Mouse (Mus musculus) heart, adult 18-20 months (tissue): ENCODE measurements around the gene Adamts14. TPM values are rescaled to one million over a fixed set of nuclear protein-coding genes. Genes with fewer than 3 reads are reported as not detected.
A peak's percentile ranks its signal among the peaks of the same experiment; 100 is the strongest.

Experiments
- DNase-seq, 2 experiments: peaks; one replicate each; pipeline ENCODE4 v3.0.0; 2021 to 2022; ENCODE audit warnings: mixed read lengths in 1 of 2
- total RNA-seq, 2 experiments: library from RNA; stranded (reverse); gene quantifications; 2 replicates each; pipeline ENCODE4 v1.2.3; 2021

Gene Adamts14
- total RNA-seq, 2 experiments from 2014 or later: 0.79 to 1.0 TPM

- DNase-seq: no peak
Measured at GRCm38 (mm10) chr10:61178687-61179086, 94.6 kb downstream of the Adamts14 start.

- no peak for DNase-seq
Measured at GRCm38 (mm10) chr10:61177751-61178150, 95.5 kb downstream of the Adamts14 start.

GRCm38 (mm10) chr10:61176221-61176790, 96.9 kb downstream of the Adamts14 start:
- no peak for DNase-seq

GRCm38 (mm10) chr10:61175442-61176204, 97.6 kb downstream of the Adamts14 start:
- DNase-seq: peak; percentile 23 to 33

- peak in 1 of 2 experiments; percentile 19 for DNase-seq
Measured at GRCm38 (mm10) chr10:61174711-61175441, 98.4 kb downstream of the Adamts14 start.

- no peak for DNase-seq
Measured at GRCm38 (mm10) chr10:61172496-61172895, 100.7 kb downstream of the Adamts14 start.

DNA sequence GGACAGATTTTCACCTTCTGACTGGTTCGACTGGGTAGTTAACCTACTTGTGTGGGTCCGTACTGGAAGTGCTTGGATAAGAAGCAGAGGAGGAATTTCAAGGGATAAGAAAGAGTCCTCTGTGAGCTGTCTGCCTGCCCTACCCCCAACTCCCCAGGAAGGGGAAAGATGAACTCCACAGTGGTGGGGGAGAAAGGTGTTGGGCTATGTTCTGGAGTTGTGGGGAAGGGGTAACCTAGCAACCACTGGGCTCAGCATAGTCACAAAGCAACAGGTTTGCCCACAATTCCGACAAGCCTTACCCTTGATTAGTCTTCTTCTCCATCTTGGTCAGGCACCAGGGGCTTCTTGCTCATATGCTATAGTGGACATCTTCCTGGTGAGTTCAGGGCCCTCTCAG, 101.6 kb downstream of the Adamts14 start, which contains the start of gene Tbata:
Gene Tbata (plus strand): TSS at position 301 of the 400 bp plus-strand sequence.
- DNase-seq: no peak

GRCm38 (mm10) chr10:61168393-61168792, 104.8 kb downstream of the Adamts14 start:
- DNase-seq: no peak

DNA sequence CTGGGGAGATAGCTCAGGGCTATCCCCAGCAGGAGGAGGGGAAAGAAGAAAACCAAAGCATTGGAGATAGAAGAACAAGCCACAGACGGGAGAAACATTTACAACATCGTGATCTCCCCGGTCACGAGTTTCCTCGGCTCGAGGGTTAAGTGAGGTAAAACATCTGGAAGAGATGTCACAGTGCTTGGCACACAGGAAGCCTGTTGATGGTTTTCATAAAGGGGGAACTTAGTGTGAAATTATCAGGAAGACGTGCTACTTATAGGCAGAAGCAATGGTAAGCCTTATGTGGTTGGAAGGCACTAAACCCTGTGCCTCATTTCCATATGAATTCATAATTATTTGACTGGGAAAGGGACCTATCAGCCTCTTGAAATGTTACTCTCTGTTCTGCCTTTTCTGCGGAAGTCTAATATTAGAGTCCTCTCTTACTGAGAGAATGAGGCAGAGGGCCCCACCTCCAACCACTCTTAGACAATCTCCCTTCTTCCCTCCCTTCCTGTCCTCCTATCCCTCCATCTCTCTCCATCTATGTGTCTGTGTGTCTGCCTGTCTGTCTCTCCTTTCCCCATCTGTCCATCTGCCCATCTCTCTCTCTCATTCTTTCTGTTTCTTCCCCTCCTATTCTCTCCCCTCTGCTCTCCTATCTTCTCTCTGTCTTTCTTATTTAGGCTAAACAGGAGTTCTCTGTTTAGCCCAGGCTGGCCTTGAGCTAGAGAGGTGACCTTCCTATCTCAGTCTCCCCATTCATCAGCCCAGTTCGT, 105.7 kb downstream of the Adamts14 start:
- peak; percentile 17 to 48 for DNase-seq

DNA sequence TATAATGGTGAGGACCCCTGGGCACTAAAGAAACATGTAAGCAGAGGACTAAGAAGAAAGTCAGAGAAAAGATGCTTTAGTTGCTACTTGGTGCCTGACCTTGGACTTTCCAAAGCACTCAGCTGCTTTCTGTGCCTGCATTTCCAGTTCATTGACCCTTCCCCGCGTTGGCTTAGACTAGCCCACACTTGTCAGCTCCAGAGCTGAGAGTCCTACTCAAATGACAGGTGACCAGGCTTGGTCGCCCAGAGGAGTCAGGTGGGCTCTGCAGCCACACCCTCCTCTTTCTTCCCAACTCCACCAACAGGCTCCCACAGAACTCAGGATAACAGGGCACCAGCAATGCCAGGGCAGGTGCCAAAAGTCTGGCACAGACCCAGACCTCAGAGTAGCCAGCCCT, 110.9 kb downstream of the Adamts14 start:
- no peak for DNase-seq

DNA sequence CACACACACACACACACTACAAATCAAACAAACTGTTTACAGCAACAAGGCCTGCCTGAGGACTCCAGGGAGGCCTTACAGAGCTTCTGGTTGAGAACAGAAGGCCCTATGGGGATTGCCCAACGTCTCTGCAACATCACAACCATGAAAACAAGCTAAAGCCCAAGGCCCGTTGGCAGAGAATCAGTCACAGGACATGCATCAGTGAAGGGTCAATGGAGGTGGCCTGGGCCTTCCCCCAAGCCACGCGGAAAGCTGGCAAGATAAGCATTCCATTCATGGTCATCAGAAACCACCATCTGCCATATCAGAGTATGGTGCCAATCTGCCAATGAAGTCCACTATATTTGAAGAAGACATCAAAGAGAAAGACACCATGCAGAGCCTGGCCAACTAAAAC, 112.6 kb downstream of the Adamts14 start:
- DNase-seq: peak; percentile 74 to 75

DNA sequence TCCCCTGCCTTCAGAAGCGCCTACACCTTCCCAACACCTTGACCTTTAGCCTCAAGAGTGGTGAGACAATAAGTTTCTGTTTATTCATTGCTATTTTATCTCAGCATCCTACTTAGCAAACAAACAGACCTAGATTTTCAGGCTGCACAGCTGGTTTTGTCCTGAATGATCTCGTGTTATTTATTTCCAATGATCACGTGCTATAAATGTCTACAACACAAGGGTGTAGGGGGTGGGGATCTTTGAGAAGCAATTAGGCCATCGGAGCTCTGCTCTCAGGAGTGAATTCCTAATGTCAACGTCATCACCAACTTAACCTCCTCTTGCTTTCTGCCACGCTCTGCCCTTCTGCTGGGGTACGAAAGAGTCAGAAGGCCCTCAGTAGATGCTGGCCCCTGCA, 113.1 kb downstream of the Adamts14 start:
- DNase-seq: no peak

DNA sequence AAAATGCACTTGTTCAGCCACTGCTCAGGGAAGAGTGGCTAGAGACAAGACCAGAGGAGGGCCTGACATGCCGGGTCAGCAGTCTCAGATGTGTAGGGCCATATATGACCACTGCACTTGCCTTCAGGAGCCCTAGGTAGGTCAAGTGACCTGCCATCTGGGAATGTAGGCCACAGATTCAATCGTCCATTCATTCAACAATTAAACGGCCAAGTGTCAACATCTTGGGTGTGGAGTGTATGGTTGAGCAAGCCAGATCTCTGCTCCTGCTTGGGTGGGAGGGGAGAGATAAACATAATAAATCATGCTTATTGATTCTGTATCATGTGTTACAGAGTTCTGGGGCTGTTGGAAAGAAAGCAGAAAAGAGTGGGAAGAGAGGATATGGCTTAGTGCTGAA, 114.6 kb downstream of the Adamts14 start:
- DNase-seq: no peak

GRCm38 (mm10) chr10:61156453-61156852, 116.8 kb downstream of the Adamts14 start:
- no peak for DNase-seq

GRCm38 (mm10) chr10:61155611-61156010, 117.6 kb downstream of the Adamts14 start:
- DNase-seq: no peak

- no peak for DNase-seq
Measured at GRCm38 (mm10) chr10:61152131-61152530, 121.1 kb downstream of the Adamts14 start.

GRCm38 (mm10) chr10:61150616-61151015, 122.6 kb downstream of the Adamts14 start:
- DNase-seq: no peak

- no peak for DNase-seq
Measured at GRCm38 (mm10) chr10:61149476-61149875, 123.8 kb downstream of the Adamts14 start.

- DNase-seq: peak; percentile 91 to 93
Measured at GRCm38 (mm10) chr10:61147157-61148040, 125.8 kb downstream of the Adamts14 start, which contains the start of gene Sgpl1. Sgpl1 (minus strand) TSS chr10:61147703.
